Mouse (Mus musculus) C2C12 (cell line): ENCODE results near the gene Erbb4. TPM values are rescaled to one million over a fixed set of nuclear protein-coding genes. Genes with fewer than 3 reads are reported as not detected.

Experiments
- H3K27me3 ChIP-seq: one replicate; pipeline ENCODE4 v1.6.1; 2011; ENCODE audit not compliant: control insufficient read depth, insufficient read depth, insufficient read length
- H3K36me3 ChIP-seq: one replicate; pipeline ENCODE4 v1.6.1; 2011; ENCODE audit not compliant: control insufficient read depth, insufficient read depth
- H3K4me3 ChIP-seq: one replicate; pipeline ENCODE4 v1.5.1; 2011; ENCODE audit warnings: mild to moderate bottlenecking, control low read depth; ENCODE audit not compliant: poor library complexity, insufficient read depth, severe bottlenecking
- H3K79me2 ChIP-seq: one replicate; pipeline ENCODE4 v1.6.1; 2011; ENCODE audit not compliant: control insufficient read depth, insufficient read depth
- H3K79me3 ChIP-seq: one replicate; pipeline ENCODE4 v1.6.1; 2011; ENCODE audit warnings: low read depth, control low read depth
- H3ac ChIP-seq: one replicate; pipeline ENCODE3; 2011; ENCODE audit warnings: low read depth; ENCODE audit not compliant: control insufficient read depth, insufficient read length
- CEBPB ChIP-seq: IDR thresholded peaks from one replicate; pipeline ENCODE4 v1.6.1; 2011; ENCODE audit warnings: low read depth, mild to moderate bottlenecking, control low read depth, moderate library complexity
- CTCF ChIP-seq: IDR thresholded peaks from one replicate; pipeline ENCODE4 v1.5.1; 2011; ENCODE audit not compliant: control insufficient read depth, insufficient read depth, insufficient read length
- FOSL1 ChIP-seq: IDR thresholded peaks from one replicate; pipeline ENCODE4 v1.8.0; 2011; ENCODE audit warnings: mild to moderate bottlenecking, low read length; ENCODE audit not compliant: poor library complexity, insufficient read depth, severe bottlenecking
- MAX ChIP-seq: IDR thresholded peaks from one replicate; pipeline ENCODE4 v1.6.1; 2011; ENCODE audit warnings: mild to moderate bottlenecking, control low read depth
- MYOD1 ChIP-seq: IDR thresholded peaks from one replicate; pipeline ENCODE4 v1.6.1; 2011; ENCODE audit warnings: low read depth; ENCODE audit not compliant: control insufficient read depth, insufficient read length
- MYOG ChIP-seq: IDR thresholded peaks from one replicate; pipeline ENCODE4 v1.6.1; 2011; ENCODE audit not compliant: control insufficient read depth, insufficient read length; ENCODE audit errors: extremely low read depth
- USF1 ChIP-seq: IDR thresholded peaks from one replicate; pipeline ENCODE4 v1.6.1; 2011; ENCODE audit warnings: low read depth, mild to moderate bottlenecking, control low read depth, moderate library complexity
- long read RNA-seq, 2 experiments: library from polyadenylated mRNA; unstranded; transcript quantifications; one replicate each; pipeline ENCODE4 v2.0.0; 2019 to 2020
- polyA plus RNA-seq: library from polyadenylated mRNA; unstranded; fragments of >200 nt; fragmentation: generic; extraction: Trizol; gene quantifications from one replicate; pipeline ENCODE4 v1.2.1, GENCODE M21; 2012; ENCODE audit warnings: missing spikeins

Erbb4 gene
- polyA plus RNA-seq: not detected
- long read RNA-seq, experiment 1: 0 reads
- long read RNA-seq, experiment 2: 0 reads

DNA sequence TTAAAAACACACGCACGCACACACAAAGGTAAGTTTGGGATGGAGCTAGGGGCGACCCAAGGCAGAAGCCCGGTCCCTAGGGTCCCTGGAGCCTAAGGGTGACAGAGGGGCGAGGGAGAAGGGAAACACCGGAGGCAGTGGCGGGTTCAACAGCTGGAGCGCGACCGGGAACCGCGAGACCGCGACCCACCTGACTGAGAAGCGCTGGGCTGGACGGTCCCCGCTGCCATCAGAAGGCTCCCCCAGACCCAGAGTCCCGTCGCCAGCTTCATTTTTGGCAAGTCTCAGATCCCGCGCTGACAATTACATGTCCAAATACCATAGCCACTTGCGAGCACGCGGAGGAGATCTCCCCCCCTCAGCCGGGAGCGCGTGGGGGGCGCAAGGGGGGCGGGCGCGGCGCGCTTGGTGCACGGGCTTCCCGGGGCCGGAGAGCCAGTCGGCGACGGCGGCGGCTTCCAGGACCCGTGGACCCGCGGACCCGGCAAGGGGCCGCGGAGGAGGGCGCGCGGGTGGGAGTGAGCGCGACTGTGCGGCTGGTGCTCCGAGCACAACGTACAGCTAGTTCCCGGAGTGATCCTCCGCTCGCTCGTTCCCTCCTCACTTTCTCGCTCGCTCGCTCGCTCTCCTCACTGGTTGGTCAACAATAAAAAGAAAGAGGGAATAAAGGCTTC, at the start of gene Erbb4:
Gene Erbb4, minus strand, starts transcription at position 575 of the 674 bp plus-strand sequence.
- no peaks in the 10 kb centered on the region for H3K79me2 ChIP-seq
- no peak for TF ChIP-seq MYOG
- TF ChIP-seq CTCF: no peak
- TF ChIP-seq MAX: no peak
- no peak for TF ChIP-seq USF1
- TF ChIP-seq FOSL1: no peak
- TF ChIP-seq MYOD1: no peak
- TF ChIP-seq CEBPB: no peak
- no peaks in the 10 kb centered on the region for H3K36me3 ChIP-seq
- no peaks in the 10 kb centered on the region for H3K79me3 ChIP-seq
- no peak within 1 kb of the TSS for H3ac ChIP-seq
- peaks cover 22% of the 10 kb centered on the region for H3K27me3 ChIP-seq
- no peak within 1 kb of the TSS for H3K4me3 ChIP-seq

DNA sequence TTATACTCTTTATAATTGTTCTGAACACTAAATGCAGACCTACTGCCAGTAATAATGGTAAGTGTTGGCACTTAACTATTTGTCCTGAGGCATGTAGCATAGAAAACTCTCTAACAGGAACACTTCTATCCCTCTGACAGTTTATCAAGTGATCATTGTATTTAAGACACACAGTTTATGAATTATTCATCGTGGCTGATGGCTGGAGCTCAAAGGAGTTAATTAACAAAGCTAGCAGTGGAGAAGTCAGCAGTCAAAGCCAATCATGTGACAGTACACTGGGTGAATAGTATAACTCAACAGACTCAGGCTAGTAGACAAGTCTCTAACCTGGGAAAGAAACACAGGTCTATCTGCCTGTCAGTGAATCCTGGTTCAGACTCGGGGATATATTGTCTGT, 49.5 kb upstream of the Erbb4 start:
- Histone ChIP-seq H3ac (no peak overlapping the region), H3K4me3 (no peak overlapping the region), H3K36me3 (no peaks in the 10 kb centered on the region), H3K79me2 (no peaks in the 10 kb centered on the region), H3K27me3 (no peaks in the 10 kb centered on the region), H3K79me3 (no peaks in the 10 kb centered on the region)
- no peak for TF ChIP-seq CEBPB
- TF ChIP-seq MYOD1: no peak
- no peak for TF ChIP-seq MAX
- no peak for TF ChIP-seq FOSL1
- TF ChIP-seq USF1: no peak
- no peak for TF ChIP-seq CTCF
- TF ChIP-seq MYOG: no peak

DNA sequence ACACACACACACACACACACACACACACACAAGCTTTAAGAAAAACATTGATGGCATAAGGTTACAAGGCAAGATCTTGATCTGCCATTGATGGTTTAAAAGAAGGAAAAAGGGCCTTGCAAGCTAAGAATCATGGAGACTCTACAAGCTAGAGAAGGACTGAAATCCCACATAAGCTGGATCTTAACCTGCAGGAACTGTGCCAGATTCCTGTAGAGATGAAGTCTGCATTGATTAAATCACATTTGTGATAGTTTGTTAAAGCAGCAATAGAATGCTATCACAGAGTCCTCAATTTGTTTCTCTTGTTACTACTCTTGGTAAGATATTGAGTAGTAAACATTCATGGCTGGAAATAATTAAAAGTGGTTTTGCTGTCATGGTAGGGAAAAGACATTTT, 33.5 kb upstream of the Erbb4 start:
- no peak for TF ChIP-seq FOSL1
- TF ChIP-seq CEBPB: no peak
- TF ChIP-seq USF1: no peak
- no peak for TF ChIP-seq MAX
- TF ChIP-seq CTCF: no peak
- no peak for TF ChIP-seq MYOD1
- TF ChIP-seq MYOG: no peak
- Histone ChIP-seq H3K79me2 (no peaks in the 10 kb centered on the region), H3K36me3 (no peaks in the 10 kb centered on the region), H3K79me3 (no peaks in the 10 kb centered on the region), H3K27me3 (peaks cover 5% of the 10 kb centered on the region), H3K4me3 (no peak overlapping the region), H3ac (no peak overlapping the region)

DNA sequence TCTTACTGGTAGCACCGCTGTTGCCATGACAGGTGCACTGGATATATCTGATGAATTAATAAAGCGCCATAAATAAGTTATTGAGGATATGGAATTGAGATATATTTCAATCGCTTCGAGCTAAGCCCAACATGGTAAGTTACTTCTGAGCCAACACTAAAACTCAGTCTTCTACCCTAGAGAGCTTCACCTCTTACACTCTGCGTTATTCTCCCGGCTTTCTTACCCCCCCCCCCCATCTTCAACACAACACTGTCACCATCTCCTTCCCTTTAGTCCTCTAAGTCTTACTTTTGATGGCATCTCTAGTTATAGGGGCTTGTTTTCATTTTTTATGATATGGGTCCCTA, 31.6 kb upstream of the Erbb4 start:
- H3K79me3 ChIP-seq: no peaks in the 10 kb centered on the region
- no peaks in the 10 kb centered on the region for H3K79me2 ChIP-seq
- no peak overlapping the region for H3K4me3 ChIP-seq
- TF ChIP-seq FOSL1: no peak
- no peak for TF ChIP-seq CTCF
- TF ChIP-seq MYOG: no peak
- TF ChIP-seq MYOD1: no peak
- TF ChIP-seq USF1: no peak
- TF ChIP-seq CEBPB: no peak
- TF ChIP-seq MAX: no peak
- H3K27me3 ChIP-seq: peaks cover 5% of the 10 kb centered on the region
- no peaks in the 10 kb centered on the region for H3K36me3 ChIP-seq
- no peak overlapping the region for H3ac ChIP-seq

DNA sequence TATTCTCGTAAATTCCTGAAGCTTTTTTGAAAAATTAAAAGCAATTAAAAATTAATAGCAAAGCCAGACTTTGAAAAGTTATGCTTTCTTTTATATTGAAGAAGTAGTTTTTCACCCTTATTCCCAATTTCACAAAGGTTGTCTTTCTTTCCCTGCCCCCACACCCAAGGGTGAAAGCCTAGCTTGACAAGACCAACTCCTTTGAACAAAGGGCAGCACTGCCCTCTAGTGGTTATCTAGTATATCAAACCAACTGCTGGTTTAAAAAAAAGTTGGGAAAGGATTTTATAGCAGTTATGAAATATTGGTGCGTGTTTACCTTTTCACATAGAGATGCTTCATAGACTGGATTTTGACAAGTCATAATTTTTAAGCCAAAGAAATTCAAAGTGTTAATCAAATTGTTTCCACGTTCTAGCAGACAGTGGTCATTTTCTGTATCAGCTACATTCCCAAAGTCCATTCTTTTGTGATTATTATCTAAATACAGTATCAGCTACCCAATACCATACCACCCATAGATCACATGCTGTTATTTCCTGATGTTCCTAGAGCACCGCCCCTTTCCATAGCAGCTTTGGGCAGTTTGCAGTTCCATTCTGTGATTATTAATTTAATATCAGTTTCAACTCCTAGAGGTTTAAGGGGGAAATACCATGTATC, 31.1 kb upstream of the Erbb4 start:
- H3K36me3 ChIP-seq: no peaks in the 10 kb centered on the region
- no peaks in the 10 kb centered on the region for H3K79me3 ChIP-seq
- no peaks in the 10 kb centered on the region for H3K79me2 ChIP-seq
- no peak overlapping the region for H3K4me3 ChIP-seq
- H3K27me3 ChIP-seq: peaks cover 4% of the 10 kb centered on the region
- TF ChIP-seq FOSL1 (no peak), CEBPB (no peak), MYOD1 (no peak), CTCF (no peak), MAX (no peak), USF1 (no peak), MYOG (no peak)
- no peak overlapping the region for H3ac ChIP-seq
